Mouse (Mus musculus) activated CD4-positive, CD25-positive, alpha-beta regulatory T cell, adult 4 months (primary cell): Measurements from ENCODE around the gene Mgll. TPM values are rescaled to one million over a fixed set of nuclear protein-coding genes. Genes with fewer than 3 reads are reported as not detected.

Source experiments
- ATAC-seq: one replicate; pipeline ENCODE4 v1.8.0; 2017
- polyA plus RNA-seq, 2 experiments: library from polyadenylated mRNA; unstranded; fragments of 100-300 nt; shearing (Covaris generic); gene quantifications; one replicate each; pipeline ENCODE4 v1.2.1; 2017

Mgll gene
- polyA plus RNA-seq, 2 experiments from 2014 or later = 0.53 to 0.75 TPM

GRCm38 (mm10) chr6:88746271-88746670 is 22.1 kb downstream of the Mgll start:
- no peak for ATAC-seq

GRCm38 (mm10) chr6:88747296-88748040 is 23.3 kb downstream of the Mgll start:
- no peak for ATAC-seq

DNA sequence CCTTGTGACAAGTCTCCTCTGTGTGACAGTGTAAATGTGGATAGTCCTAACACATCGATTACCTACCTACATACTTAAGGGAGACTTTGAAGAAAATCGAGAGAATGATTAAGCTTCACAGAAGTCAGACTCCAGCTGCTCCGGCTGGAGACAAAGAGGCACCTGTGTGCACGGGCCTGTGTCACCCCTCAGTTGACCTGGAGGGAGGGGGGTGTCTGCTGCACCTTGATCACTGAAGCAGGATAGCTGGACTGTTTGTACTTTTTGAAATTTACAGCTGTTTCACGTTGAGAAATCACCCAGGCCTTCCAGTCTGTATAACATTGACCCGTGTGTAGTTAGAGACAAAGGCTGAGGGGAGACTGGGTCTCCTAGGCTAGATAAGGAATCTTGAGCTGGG is 26.7 kb downstream of the Mgll start:
- ATAC-seq = no peak

DNA sequence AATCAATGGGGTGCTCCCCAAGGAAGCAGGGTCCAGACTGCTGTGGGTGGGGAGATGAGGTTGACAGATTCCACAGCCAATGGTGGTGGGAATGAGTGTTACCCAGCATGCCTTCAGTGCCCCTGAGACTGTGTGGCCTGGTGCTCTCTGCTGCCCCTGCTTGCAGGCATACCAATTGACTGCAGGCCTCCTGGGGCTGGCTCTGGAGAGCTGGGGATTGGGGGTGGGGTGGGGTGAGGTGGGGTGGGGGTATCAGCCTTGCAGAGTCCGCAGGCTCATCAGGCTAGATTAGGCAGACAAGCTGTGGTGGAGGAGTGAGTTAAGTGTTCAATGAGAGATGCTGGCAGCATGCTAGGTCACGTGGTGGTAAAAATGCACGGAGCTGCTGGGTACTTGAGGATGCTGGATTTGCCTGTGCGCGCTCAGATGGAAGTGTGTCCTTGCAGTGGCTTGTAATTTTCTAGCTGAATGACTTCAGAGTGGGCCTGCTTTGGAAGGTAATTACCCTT is 28.6 kb downstream of the Mgll start:
- ATAC-seq = no peak

DNA sequence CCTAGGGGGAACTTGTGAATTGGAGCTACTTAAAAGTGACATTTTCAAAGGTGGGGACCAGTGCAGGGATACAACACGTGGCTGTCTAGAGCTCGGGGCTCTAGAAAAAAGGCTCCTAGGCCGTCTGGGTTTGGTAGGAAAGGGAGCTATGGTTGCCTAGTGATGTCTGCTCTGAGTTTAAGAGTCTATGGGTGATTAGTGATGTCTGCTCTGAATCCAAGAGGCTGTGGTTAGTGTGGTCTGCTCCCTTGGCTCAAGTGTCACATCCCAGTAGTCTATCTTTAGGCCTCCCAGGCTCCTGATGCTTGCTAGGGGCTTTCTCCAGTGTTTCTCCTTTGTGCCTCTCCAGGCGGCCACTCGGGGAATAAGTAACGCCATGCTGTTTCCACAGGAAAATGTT is 29.4 kb downstream of the Mgll start:
- no peak for ATAC-seq

- peak; percentile 54 for ATAC-seq
These were observed 32.8 kb downstream of the Mgll start for GRCm38 (mm10) chr6:88756992-88757391.

- ATAC-seq = no peak
These were observed 33.9 kb downstream of the Mgll start for GRCm38 (mm10) chr6:88758074-88758473.

- no peak for ATAC-seq
These were observed 34.6 kb downstream of the Mgll start for GRCm38 (mm10) chr6:88758568-88759522.

DNA sequence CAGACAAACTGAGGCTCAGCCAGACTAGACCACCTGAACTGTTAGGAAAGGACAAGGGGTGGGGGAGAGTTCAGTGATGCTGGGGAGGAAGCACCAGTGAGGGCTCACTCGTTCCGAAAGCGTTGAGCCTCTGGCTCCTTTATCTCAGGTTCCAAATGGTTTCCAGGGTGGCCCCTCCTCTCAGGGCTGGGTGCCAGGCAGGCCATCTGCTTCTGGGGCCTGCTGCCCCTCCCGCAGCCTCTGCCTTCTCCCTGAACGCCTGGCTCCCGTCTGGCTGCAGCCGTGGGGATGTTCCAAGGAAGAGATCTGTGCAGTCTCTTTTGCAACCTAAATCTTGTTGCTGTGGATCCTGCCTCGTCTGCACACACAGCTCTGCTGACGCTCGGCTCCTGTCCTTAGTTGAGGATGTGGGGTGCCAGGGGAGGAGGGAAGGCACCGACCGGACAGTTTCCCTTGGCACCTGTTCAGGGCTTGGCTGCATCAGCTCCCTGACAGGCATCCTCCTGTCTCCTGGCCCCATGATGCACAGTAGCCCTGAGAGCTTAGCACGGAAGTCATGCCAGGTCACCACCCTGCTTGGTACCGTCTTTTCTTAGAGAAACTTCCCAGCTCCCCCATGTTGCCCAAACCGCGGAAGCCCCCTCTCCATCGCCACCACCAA is 35.7 kb downstream of the Mgll start:
- ATAC-seq = no peak

DNA sequence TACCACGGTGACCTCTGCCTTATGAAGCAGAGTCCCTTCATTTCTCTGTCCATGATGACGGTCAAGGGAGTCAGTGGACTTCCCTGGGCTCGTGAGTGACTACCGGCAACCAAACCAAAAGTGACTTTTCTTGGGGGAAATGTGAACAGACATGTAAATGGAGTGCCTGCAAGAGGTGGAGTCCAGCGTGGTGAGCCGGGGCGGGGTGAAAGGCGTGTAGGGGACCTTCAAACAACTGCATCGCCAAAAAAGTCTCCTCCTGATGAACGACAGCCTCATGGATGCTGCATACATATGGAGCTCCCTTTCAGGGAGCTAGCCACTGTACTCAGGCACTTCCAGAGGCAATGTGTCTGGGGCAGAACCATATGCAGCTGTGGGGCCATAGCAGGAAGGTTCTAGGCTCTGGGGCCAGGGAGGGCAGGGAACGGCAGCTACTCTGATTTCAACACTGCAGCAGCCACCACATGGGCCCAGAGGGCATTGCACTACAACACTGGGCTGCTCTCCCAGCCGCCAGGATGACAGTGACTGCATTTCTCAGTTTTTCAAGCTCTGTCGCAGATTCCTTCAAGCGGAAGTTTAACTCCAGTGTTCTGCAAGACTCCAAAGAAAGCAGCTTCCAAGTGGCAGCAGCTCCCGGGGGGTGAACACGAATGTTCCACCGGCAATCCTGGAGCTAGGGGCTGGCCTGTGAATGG is 36.9 kb downstream of the Mgll start:
- no peak for ATAC-seq

- no peak for ATAC-seq
These were observed 37.6 kb downstream of the Mgll start for GRCm38 (mm10) chr6:88761684-88762439.

GRCm38 (mm10) chr6:88762440-88763196 is 38.4 kb downstream of the Mgll start:
- ATAC-seq = no peak

DNA sequence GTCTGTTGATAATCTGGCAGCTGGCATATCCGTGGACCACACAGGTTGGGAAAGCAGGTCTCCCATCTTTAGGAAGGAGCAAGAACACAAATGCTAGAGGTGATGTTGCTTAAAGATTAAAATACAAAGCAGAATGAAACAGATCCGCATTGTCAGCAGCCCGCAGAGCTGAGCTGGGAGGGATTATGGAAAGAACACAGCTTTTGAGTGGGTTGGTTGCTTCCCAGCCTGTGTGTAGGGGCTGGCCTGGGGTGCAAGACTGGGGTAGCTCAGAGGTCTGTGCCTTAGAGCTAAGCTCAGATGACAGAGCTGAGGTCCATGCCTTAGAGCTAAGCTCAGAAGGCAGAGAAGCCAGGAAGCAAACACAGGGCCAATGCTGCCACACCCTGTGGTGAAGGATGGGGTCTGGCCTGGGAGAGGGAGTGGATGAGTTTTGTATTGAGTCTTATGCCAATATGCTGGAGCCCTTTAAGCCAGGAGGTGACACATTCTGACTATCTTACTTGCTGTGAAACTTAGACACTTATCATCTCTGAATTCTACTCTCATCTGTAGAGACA is 39.4 kb downstream of the Mgll start:
- ATAC-seq = no peak

- no peak for ATAC-seq
These were observed 40.1 kb downstream of the Mgll start for GRCm38 (mm10) chr6:88764281-88764680.

- no peak for ATAC-seq
These were observed 43.5 kb downstream of the Mgll start for GRCm38 (mm10) chr6:88767740-88768139.

DNA sequence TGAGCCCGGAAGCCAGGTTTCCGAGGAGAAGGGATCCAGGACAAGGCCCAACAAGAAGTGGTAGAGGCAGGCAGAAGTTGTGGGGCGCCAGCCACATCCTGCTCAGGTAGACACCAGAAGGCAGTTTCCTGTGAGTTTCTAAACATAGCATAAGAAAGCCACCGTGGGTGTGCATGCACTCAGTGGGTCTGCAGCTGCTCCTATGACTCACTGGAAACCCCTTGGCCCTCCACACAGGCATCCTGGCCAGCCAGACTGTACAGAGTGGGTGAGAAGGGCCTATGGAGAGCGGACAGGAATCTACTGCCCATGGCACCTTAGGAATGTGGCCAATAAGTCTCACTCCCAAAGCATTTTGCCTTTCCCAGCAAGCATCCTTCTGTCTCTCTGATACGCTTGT is 45.5 kb downstream of the Mgll start:
- peak; percentile 93 for ATAC-seq

DNA sequence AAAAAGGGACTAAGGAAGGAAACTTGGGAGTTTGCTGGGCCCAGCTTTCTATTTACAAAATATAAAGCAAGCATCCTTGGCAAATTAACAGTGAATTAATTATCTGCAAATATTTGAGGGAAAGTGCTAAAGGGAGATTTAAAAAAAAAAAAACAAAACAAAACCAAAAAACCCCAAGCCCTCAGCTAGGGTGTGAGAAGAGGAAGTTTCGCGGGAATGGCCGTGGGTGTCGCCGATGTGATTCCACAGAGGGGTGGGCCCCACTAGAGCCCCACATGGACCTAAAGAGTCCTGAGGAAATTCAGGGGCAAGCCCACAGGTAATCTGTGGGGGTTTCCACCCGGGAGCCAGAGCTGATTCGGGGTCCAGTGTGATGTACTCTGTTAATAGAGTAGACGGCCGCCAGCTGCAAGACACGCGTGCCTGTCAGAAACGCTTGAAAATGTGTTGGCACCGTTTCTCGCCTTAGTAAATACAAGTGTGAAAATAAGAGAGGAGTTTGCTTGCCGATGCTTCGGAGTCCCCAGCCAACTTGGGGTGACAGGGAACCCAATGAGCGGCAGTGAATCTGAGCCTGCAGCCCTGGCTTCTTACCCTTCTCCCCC is 46.2 kb downstream of the Mgll start:
- no peak for ATAC-seq

- ATAC-seq = no peak
These were observed 46.8 kb downstream of the Mgll start for GRCm38 (mm10) chr6:88770981-88771380.

GRCm38 (mm10) chr6:88772041-88772440 is 47.8 kb downstream of the Mgll start:
- no peak for ATAC-seq

GRCm38 (mm10) chr6:88774055-88774454 is 49.8 kb downstream of the Mgll start:
- no peak for ATAC-seq
